Mouse (Mus musculus): Measurements from ENCODE around the gene Rpl19. TPM values are rescaled to one million over a fixed set of nuclear protein-coding genes. Genes with fewer than 3 reads are reported as not detected.

The Rpl19 gene
- polyA plus RNA-seq, 1 experiment from 2014 or later, result 568 TPM

DNA sequence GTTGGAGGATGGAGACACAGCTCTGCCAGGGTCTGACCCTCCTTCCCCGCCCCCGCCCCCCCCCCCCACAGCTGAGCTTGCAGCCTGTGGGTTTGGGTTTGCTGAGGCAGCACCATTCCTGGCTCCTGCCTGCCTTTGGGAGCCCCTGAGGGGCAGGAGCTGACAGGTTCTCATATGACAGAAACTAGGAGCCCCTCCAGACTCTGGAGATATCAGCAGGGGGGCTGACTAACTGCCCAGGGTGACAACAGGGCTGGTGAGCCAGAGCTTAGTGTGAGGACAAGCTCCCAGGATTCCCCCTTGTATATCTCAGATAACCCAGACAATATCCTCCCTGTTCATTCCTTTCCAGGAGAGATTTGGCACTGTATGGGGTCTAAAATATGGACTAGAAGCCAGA lies 24.4 kb downstream of the Rpl19 start:
- Histone ChIP-seq H3K9ac (replicated peaks) (no peak overlapping the region), H3K9me3 (ENCODE audit: low read length) (no peaks in the 10 kb centered on the region), H3K4me3 (ENCODE audit: low read depth, low read length) (no peak overlapping the region), H3K4me1 (ENCODE audit: insufficient read depth) (peaks cover 13% of the 10 kb centered on the region), H3K4me2 (ENCODE audit: low read depth, low read length) (no peak overlapping the region), H3K27me3 (ENCODE audit: insufficient read depth, low read length) (peaks cover 46% of the 10 kb centered on the region), H3K27ac (ENCODE audit: low read depth) (no peak overlapping the region), H3K36me3 (replicated peaks; ENCODE audit: insufficient read depth, low read length) (no peaks in the 10 kb centered on the region)
- TF ChIP-seq EP300 (IDR thresholded peaks at IDR 0.05; ENCODE audit: low read depth) (no peak), CTCF (IDR thresholded peaks at IDR 0.05; ENCODE audit: low read depth) (no peak)
- DNase-seq (no peak), ATAC-seq (no peak)
- WGBS (ENCODE audit: insufficient replicate concordance), result 60% methylated on average over 1 of the region's 2 CpGs

DNA sequence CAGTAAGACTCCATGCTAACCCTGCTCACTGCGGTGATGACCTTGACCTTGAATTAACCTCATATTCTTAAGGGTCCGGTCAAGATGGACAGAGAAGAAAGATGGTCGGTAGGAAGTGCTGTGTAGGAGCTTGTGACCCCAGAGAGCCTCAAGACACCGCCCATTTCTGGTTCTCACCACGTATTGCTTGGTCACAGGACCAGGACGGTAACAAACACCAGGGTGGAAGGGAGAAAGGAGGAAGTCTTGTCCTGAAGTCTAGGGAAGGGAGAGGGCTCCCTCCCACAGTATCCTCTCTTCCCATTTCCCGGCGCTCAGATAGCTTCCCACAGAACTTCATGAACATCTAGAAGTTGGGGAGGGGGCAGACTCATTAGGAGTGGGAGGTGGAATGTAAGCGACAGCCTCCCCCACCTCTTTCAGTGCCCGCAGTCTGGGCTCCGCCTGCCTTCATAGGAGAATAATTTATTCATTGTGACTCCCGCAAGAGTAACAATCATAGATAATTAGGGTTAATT lies 25.2 kb downstream of the Rpl19 start:
- WGBS (ENCODE audit: insufficient replicate concordance), result 9% methylated on average over 12 of the region's 12 CpGs
- Histone ChIP-seq H3K9ac (replicated peaks) (no peak overlapping the region), H3K27me3 (ENCODE audit: insufficient read depth, low read length) (peaks cover 46% of the 10 kb centered on the region), H3K4me3 (ENCODE audit: low read depth, low read length) (peak overlapping the region; percentile 38), H3K9me3 (ENCODE audit: low read length) (no peaks in the 10 kb centered on the region), H3K36me3 (replicated peaks; ENCODE audit: insufficient read depth, low read length) (no peaks in the 10 kb centered on the region), H3K4me2 (ENCODE audit: low read depth, low read length) (peak overlapping the region; percentile 68), H3K27ac (ENCODE audit: low read depth) (no peak overlapping the region), H3K4me1 (ENCODE audit: insufficient read depth) (peaks cover 13% of the 10 kb centered on the region)
- TF ChIP-seq CTCF (IDR thresholded peaks at IDR 0.05; ENCODE audit: low read depth) (no peak), EP300 (IDR thresholded peaks at IDR 0.05; ENCODE audit: low read depth) (no peak)
- ATAC-seq, result no peak
- no peak for DNase-seq

DNA sequence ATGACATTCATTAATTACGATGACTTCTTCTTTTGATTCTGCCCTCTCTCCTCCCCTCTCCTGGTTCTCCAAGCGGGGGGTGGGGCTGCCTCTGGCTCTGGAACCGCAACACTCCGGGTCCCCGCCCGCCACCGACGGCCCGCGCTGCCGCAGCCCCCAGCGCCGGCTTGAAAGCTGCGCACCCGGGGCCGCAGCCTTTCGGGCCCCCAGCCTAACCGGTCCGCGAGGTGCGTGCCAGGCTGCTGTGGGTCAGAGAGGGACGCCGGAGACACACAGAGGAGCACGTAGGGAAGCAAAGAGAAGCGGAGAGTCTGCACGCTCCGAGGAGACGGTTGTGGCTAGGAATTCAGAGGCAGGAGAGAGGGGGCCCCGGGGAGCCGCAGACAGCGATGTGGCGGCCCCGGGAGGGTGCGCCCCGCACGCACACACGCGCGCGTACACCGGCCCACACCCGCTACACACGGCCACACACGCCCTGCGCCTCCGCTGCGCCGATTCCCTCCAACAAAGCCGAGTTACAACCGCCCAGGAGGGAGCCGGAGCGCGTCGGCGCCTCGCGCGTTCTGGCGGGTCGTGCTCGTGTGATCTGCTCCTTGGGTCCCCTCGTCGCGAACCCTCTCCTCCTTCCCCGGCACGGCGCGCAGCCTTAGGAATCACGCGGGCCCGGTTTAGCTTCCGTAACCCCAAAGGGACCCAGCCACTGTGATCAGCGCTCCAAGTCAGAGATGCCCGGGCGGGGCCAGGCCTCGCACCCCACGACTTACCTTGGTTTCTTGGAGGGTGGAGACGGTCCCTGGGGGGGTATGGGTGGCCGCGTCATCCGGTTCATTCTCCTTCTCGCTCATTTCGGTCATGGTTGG lies 25.8 kb downstream of the Rpl19 start:
- Histone ChIP-seq H3K4me1 (ENCODE audit: insufficient read depth) (peaks cover 13% of the 10 kb centered on the region), H3K9ac (replicated peaks) (no peak overlapping the region), H3K36me3 (replicated peaks; ENCODE audit: insufficient read depth, low read length) (no peaks in the 10 kb centered on the region), H3K4me3 (ENCODE audit: low read depth, low read length) (peak overlapping the region; percentile 38), H3K4me2 (ENCODE audit: low read depth, low read length) (peak overlapping the region; percentile 68), H3K27me3 (ENCODE audit: insufficient read depth, low read length) (peaks cover 48% of the 10 kb centered on the region), H3K27ac (ENCODE audit: low read depth) (no peak overlapping the region), H3K9me3 (ENCODE audit: low read length) (no peaks in the 10 kb centered on the region)
- DNase-seq (peak; percentile 28), ATAC-seq (no peak)
- no peak for TF ChIP-seq CTCF (IDR thresholded peaks at IDR 0.05; ENCODE audit: low read depth)
- TF ChIP-seq EP300 (IDR thresholded peaks at IDR 0.05; ENCODE audit: low read depth), result no peak
- WGBS (ENCODE audit: insufficient replicate concordance), result 2% methylated on average over 80 of the region's 83 CpGs

DNA sequence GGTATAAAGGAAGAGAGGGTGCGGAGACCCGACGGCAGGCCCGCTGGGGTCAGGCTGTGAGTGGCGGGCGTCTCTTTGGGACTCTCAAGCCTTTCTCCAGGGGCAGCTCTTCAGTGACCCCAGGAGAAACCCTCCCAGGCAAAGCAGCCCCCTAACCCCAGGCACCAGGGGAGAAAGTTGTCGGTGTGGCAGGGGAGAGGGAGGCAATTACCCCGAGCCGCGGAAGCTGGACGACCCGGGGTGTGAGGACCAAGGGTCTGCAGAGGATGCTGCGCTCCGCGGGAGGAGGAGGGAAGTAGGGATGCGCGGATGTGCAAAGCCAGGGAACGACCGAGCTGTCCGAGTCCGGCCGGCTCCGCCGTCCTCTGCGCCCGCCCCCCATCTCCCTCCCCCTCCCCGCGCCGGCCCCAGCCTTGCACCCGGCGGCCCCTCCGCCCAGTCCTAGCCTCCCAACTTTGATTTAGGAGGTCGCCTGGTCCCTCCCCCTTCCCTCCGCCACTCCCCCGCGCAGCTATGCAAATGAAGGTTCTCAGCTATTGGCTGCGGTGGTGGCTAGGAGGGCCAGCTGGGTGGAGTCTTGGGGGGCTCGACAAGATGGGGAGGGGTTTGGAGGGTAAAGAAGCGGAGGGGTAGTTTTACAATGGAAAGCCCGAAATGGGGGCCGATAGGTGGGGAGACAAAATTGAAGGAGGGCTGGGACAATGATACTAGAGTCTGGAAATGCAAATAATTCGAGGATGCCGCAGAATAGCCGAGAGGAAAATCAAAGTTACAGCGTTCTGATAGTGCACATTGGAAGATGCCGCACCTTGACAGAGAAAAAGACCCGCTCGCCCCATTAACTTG lies 26.7 kb downstream of the Rpl19 start, which contains the start of gene Stac2:
Gene Stac2 (minus strand): TSS at position 474 of the 846 bp plus-strand sequence.
- Histone ChIP-seq H3K4me1 (ENCODE audit: insufficient read depth) (peaks cover 13% of the 10 kb centered on the region), H3K4me2 (ENCODE audit: low read depth, low read length) (peak within 1 kb of the TSS; percentile 68), H3K27ac (ENCODE audit: low read depth) (no peak within 1 kb of the TSS), H3K36me3 (replicated peaks; ENCODE audit: insufficient read depth, low read length) (no peaks in the 10 kb centered on the region), H3K9me3 (ENCODE audit: low read length) (no peaks in the 10 kb centered on the region), H3K9ac (replicated peaks) (no peak within 1 kb of the TSS), H3K4me3 (ENCODE audit: low read depth, low read length) (peak within 1 kb of the TSS; percentile 38), H3K27me3 (ENCODE audit: insufficient read depth, low read length) (peaks cover 49% of the 10 kb centered on the region)
- TF ChIP-seq EP300 (IDR thresholded peaks at IDR 0.05; ENCODE audit: low read depth) (no peak), CTCF (IDR thresholded peaks at IDR 0.05; ENCODE audit: low read depth) (no peak)
- DNase-seq, result peak; percentile 48
- 5% methylated on average over 41 of the region's 48 CpGs for WGBS (ENCODE audit: insufficient replicate concordance)
- no peak for ATAC-seq

DNA sequence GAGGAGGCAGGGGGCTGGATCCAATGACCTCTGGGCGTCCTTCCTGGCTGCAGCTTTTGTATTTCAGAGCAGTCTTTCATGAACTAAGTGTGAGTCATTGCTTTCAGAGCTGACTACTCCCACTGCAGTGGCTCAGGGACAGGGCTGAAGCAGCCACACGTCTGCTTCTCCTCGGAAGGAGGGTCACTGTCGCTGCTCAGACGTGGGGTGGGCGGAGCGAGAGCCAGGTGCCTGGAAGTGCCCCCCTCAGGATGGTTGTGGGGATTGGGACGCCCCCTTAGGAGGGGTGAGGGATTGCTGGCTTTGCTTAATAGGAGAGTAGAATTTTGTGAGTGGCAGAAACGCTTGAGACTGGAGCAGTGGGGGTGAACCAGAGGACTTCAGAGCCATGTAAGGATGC lies 31.0 kb downstream of the Rpl19 start:
- no peak for TF ChIP-seq CTCF (IDR thresholded peaks at IDR 0.05; ENCODE audit: low read depth)
- no peak for TF ChIP-seq EP300 (IDR thresholded peaks at IDR 0.05; ENCODE audit: low read depth)
- Histone ChIP-seq H3K36me3 (replicated peaks; ENCODE audit: insufficient read depth, low read length) (no peaks in the 10 kb centered on the region), H3K9ac (replicated peaks) (no peak overlapping the region), H3K27ac (ENCODE audit: low read depth) (no peak overlapping the region), H3K27me3 (ENCODE audit: insufficient read depth, low read length) (peaks cover 23% of the 10 kb centered on the region), H3K4me3 (ENCODE audit: low read depth, low read length) (no peak overlapping the region), H3K9me3 (ENCODE audit: low read length) (no peaks in the 10 kb centered on the region), H3K4me1 (ENCODE audit: insufficient read depth) (peaks cover 3% of the 10 kb centered on the region; the same call in 1 of the 2 replicates), H3K4me2 (ENCODE audit: low read depth, low read length) (no peak overlapping the region)
- no peak for DNase-seq
- WGBS (ENCODE audit: insufficient replicate concordance), result 27% methylated on average over 9 of the region's 9 CpGs
- no peak for ATAC-seq

DNA sequence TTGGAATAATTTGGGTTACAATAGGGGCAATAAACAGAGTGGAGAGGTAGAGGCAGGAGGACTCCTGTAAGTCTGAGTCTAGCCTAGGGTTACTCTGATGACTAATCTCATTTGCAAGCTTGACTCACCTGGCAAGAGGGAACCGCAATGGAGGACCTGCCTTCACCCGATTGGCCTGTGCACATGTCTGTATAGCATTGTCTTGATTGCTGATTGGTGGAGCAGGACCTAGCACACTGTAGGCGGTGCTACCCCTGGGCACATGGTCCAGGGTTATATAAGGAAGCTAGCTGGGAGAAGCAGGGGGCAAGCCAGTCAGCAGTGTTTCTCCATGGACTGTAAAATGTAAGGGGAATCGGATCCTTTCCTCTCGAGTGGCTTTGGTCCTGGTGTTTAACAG lies 31.5 kb downstream of the Rpl19 start:
- peak; percentile 25; the same call in 1 of the 2 replicates for ATAC-seq
- WGBS (ENCODE audit: insufficient replicate concordance), result 78% methylated on average over 5 of the region's 5 CpGs

More for the DNA sequence above, 31.5 kb downstream of the Rpl19 start:
- no peak for DNase-seq
- no peak overlapping the region for H3K4me3 ChIP-seq (ENCODE audit: low read depth, low read length)
- H3K27me3 ChIP-seq (ENCODE audit: insufficient read depth, low read length), result peaks cover 18% of the 10 kb centered on the region
- H3K4me2 ChIP-seq (ENCODE audit: low read depth, low read length), result no peak overlapping the region
- no peaks in the 10 kb centered on the region for H3K4me1 ChIP-seq (ENCODE audit: insufficient read depth)
- H3K9ac ChIP-seq (replicated peaks), result no peak overlapping the region
- no peaks in the 10 kb centered on the region for H3K9me3 ChIP-seq (ENCODE audit: low read length)
- H3K36me3 ChIP-seq (replicated peaks; ENCODE audit: insufficient read depth, low read length), result no peaks in the 10 kb centered on the region
- no peak overlapping the region for H3K27ac ChIP-seq (ENCODE audit: low read depth)
- TF ChIP-seq EP300 (IDR thresholded peaks at IDR 0.05; ENCODE audit: low read depth), result no peak
- TF ChIP-seq CTCF (IDR thresholded peaks at IDR 0.05; ENCODE audit: low read depth), result no peak

All from liver, postnatal 0 days (tissue).